Mouse (Mus musculus) layer of hippocampus, postnatal 25 days (tissue): ENCODE data around the gene Best2. TPM values are rescaled to one million over a fixed set of nuclear protein-coding genes. Genes with fewer than 3 reads are reported as not detected.
A peak's percentile ranks its signal among the peaks of the same experiment; 100 is the strongest.

Source experiments
- DNase-seq, 2 experiments: peaks; one replicate each; pipeline ENCODE4 v3.0.0; 2022; ENCODE audit warnings: mixed read lengths in 2 of 2, low spot score in 1 of 2; ENCODE audit errors: extremely low spot score in 1 of 2
- total RNA-seq, 2 experiments: library from RNA; stranded (reverse); gene quantifications; 2 replicates each; pipeline ENCODE4 v1.2.3; 2021

The Best2 gene
- total RNA-seq, result not detected

DNA sequence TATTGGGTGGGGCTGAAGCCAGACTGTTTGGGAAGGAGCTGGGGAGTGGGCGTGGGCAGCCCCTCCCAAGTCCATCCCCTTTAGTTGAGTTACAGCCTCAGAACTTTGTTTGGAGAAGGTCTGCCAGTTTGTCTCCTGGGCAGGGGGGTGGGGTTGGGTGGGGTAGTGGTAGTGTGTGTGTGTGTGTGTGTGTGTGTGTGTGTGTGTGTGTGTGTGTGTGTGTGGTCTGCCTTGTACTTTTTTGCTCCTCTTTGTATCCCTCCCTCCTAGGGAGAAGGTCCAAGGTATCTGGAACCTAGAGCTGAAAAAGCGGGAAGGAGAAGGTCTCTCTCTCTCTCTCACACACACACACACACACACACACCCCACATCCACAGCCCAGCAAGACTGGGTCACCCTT is at the start of gene Best2:
Gene Best2, minus strand, starts transcription at position 101 of the 400 bp plus-strand sequence.
- no peak for DNase-seq

DNA sequence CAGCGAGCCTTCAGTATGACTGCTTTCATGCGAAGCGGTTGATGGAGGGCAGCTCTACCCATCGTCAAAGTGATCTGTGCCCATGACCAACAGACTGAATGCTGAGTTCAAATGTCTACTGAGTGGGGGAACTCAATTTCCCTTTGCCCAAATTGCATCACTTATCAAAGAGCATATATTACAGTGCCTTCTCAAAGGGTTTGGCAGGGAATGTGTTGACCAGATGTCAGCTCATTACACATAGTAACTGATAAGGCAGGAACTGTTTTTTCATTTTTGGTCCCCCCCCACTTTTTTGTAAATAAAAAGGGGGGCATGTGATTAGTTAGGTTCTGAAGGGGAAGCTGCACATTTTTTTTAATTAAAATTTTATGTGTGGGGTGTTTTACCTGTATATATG is 48.3 kb upstream of the Best2 start:
- no peak for DNase-seq

DNA sequence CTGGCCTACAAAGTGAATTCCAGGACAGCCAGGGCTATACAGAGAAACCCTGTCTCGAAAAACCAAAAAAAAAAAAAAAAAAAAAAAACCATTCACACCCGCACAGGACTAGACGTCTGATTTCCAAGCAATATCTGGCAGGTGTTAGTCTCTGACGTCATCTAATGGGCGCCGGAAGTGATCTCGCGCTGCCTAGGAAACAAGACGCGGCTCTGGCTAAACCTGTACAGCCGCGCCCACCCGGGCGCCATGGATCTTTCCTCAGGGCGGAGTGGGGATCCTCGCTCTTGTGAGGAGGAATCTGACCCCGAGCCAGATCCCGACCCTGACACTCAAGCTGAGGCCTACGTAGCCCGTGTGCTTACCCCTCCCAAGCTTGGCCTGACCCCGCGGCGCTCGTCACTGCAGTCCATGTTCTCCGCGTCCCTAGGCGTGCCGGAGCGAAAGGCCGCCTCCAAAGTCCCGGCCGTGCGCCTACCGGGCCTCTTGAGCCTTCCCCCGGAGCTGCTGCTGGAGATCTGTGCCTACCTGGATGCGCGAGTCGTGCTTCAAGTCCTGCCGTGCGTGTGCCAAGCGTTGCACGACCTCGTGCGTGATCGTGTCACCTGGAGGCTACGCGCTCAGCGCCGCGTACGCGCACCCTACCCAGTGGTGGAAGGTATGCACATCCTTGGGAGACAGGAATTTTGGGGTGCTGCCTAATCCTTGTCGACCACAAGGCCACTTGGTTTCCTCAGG is 45.7 kb upstream of the Best2 start, which contains the start of gene Fbxw9:
Gene Fbxw9, plus strand, starts transcription at position 177 of the 738 bp plus-strand sequence.
- DNase-seq, result peak; percentile 86 to 89

DNA sequence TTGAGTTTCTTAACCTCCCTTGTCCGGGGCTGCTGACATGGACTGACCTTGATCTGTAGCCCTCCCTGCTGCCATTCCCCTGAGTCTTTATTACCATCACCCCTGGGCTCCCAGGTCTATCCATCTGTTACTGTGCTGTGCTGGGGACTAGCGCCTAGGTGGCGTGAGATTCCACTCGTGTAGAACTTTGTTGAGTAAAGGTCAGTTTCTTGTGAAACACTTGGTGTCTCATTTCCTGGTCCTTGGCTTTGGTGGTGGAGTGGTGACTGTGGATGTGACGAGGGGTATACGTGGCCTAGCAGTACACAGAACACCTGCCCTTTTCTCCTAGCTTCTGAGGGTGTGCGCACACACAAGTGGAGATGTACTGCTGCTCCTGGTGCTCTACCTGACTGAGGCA is 43.0 kb upstream of the Best2 start:
- no peak for DNase-seq

DNA sequence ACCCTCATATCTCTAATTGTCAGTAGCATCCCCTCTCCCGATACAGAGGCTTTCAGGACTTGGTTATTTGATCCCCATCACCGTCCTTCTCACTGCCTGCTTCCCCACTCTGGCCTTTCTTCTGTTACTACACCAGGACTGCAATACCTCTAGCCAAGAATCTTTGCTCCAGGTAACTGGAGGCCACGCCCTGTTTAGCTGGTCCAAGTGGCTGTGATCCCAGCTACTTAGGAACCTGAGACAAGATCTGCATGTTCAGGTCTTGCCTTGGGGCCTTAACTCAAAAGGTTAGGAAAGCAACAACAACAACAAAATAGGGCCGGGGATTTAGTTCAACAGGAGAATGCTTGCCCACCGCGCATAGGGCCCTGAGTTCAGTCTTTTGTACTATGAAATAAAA is 29.3 kb upstream of the Best2 start:
- DNase-seq, result no peak

DNA sequence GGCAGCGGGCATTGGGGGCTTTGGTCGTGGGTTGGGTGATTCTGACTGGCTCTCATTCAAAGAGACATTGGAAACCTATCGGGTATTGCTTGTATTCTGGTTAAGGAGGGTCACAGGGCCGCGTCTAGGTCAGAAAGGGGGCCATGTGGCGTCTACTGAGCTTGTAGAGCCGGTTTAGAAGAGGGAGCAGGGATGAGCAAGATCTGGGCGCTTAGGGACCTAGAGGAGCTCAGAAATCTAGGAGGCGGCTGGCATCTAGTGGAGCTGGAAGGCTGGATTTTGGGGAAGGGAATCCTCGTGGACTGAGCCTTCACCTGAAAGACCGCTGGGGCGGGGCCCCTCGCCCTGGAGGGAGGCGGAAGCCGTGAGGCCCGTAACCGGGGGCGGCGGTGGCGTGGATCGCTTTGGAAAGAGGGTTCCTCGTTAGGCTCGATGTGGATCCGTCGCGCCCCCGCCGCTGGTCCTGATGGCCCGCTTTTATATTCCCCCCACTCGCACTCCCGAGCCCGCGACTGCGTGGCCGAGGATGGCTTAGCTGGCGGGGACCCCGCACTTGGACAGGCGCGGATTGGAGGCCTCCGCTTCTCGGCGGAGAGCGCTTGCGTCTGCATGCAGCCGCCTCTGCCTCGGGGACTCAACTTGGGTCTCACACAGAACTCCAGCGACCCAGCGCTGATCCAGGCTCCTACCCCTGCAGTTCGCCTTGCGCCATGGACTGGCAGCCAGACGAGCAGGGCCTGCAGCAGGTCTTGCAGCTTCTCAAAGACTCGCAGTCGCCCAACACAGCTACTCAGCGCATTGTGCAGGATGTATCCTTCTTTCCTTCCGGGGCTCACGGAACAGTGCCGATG is 23.6 kb upstream of the Best2 start:
- DNase-seq, result peak; percentile 43 to 46

DNA sequence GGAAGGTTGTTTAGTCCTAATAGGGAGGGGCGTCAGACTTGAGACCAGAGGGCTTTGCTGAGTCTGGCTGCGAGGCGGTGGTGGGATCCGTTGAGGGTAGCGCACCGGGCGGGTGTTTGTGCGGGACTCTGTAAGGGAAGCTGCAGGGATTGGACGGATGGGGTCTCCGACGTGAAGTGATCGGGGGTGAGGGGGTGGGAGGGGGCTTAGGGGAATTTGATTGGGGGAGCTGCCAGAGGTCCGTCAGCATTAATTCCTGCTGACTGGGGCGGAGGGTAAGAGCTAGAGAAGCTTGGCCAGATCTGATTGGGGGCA is 23.0 kb upstream of the Best2 start:
- DNase-seq, result no peak

DNA sequence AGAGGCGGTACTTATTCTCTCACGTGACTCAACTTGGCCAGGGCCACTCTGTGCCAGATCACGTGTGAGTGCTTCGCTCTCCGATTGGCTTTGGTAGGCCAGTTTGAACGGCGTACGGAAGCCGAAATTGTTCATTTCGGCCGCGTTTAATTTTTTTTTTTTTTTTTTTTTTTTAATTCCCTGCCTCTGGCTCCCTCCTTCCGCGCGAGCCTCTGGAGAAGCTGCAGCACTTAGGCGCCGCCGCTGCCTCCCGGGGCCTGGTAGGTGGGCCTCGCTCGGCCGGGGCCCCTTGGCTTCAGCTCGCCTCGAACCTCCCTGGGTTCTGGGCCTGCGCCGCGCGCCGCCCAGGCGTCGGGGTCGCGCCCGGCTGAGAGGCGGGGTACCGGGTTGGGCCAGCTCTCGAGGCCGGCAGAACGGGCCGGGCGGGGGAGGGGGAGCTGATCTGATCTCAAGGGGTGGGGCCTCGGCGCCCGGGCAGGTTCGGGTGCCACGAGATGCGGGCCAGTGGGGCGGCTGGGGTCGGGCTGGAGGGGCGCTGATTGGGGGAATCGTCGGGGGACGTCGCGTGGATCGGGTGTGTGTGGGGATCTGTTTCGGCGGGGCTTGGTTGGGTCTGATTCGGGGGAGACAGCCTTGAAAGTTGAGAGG is 22.5 kb upstream of the Best2 start, which contains the start of gene Tnpo2:
Gene Tnpo2, plus strand, starts transcription at position 198 of the 648 bp plus-strand sequence.
- peak; percentile 73 to 78 for DNase-seq

DNA sequence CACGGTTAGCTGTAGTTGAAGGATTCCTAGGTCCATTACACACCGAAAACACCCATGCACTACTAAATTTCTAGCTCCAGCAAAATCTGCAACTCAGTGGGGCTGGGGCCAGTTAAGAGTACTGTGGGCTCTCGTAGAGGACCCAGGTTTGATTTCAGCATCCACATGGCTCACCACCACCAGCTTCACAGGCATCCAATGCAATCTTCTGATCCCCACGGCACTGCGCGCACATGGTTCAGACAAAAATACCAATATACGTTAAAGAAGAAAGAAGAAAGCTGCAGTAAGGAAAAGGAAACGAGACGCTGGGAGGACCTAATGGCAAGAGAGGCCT is 22.0 kb upstream of the Best2 start:
- peak in 1 of 2 experiments; percentile 53 for DNase-seq

DNA sequence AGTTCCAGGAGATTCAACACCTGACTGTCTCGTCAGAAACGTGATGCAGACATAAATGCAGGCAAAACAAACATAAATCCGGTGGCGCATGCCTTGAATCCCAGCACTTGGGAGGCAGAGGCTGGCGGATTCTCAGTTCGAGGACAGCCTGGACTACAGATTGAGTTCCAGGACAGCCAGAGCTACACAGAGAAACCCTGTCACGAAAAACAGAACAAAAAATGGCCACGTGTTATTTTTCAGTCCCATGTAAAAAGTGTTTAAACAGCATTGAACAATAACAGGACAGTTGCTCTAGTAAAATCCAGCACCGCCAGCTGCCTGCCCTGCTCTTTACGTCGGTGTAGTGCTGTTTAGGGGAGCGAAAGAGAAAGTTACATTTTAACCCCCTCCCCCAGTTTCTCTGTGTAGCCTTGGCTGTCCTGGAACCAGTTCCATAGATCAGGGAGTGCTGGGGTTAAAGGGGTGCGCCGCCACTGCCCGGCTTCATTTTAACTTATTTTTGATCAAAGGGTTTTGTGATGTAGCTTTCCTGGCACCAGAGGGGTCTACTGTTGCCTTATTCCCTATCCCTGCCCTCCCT is 21.5 kb upstream of the Best2 start:
- no peak for DNase-seq

DNA sequence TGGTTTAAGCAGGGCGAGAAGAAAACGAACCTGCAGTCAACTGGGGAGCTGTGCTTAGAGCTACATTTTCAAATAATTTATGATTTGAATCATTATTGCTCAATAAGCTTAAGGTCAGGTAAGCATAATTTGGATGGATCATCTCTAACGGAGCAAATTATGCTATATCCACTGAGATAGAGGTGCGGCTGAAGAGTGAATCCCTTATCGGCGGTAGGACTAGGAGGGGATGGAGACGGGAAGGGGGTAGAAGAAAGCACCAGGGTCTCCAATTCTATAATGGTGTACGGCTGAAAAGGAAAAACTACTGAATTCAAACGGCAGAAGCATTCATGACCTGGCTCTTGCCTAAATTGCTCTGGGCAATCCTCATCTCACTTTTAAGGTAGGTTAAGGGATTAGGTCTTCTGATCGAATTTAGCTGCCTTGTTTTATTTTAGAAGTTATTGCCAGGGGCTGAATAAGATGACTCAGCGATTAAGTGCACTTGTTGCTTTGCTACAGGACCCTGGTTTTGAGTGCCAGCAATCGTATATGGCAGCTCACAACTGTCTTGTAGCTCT is 20.9 kb upstream of the Best2 start:
- DNase-seq, result no peak

DNA sequence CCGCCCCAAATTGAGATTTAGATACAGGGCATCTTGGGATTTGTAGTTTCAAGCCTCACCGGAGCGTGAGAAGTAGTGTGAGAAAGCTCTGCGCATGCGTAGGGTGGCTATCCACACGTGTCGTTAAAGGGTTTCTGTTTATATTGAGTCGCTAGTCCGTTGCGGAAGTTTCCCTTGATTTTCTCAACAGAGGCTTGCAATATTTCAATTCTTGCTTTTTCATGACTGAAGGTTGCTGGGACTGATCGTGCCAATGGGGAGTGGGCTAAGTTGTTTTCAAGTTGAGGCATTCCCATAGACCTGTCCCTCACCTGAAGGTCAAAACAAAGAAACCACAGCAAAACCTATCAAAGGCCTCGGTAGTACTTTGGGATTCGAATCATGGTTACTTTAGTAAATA is 20.4 kb upstream of the Best2 start:
- DNase-seq, result peak in 1 of 2 experiments; percentile 64

DNA sequence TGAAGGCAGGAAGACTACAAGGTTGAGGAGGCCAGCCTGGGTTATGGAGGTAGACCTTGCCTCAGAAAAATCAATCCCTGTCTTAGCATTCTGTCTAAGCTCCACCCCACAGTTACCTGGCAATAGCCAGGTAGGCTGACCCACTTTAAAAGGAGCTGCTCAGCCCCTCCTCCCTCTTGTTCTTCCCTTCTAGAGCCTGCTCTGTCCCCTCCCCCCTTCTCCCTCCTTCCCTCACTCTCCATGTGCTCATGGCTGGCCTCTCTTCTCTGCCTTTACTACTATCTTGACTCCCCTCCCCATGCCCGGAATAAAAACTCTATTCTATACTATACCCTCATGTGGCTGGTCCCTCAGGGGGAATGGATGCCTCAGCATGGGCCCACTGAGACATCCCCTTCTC is 19.5 kb upstream of the Best2 start:
- DNase-seq, result no peak

DNA sequence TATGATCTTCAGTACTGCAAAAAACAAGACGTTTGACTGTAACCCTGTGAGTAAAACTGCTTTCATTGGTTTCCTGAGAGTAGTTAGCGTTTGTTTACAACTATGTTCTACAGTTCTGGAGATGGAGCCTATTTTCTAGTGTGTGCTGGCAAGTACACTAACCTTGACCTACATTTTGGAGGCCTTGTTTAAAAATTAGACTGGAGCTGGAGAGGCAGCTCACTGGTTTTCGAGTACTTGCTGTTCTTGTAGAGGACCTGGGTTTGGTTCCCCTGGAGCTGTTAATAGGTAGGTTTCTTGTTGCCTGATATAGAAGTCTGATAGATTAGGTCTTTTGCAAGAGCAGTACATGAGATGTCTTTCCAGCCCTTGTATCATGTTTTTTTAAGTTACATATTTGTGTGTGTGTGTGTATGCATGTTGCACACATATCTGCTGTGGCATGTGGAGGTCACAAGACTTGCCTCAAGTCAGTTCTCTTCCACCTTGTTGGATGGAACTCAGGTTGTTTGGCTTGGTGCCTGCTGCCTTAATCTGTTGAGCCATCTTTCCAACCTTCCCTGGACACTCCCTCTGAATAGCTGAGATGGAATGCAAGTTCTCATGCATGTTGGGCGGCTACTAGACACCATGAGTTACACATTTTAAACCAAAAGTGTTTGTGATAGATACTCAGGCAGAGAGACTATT is 18.4 kb upstream of the Best2 start:
- no peak for DNase-seq

DNA sequence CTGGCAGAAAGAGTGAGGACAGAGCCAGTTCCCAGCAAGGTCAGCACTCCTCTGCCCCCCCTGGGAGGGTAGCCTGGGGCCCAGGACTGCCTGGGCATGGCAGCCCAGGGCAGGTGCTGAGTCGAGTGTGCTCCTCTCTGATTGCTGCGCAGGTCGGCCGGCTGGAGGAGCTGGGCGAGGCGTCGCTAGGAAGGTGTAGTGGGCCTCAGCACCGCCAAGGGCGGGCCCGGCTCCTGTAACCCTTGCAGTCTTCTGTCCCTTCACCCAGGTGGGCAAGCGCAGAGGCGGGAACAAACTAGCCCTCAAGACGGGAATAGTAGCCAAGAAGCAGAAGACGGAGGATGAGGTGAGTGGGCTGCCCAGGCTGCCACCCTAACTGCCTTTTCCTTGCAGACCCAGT is 14.9 kb upstream of the Best2 start:
- no peak for DNase-seq

DNA sequence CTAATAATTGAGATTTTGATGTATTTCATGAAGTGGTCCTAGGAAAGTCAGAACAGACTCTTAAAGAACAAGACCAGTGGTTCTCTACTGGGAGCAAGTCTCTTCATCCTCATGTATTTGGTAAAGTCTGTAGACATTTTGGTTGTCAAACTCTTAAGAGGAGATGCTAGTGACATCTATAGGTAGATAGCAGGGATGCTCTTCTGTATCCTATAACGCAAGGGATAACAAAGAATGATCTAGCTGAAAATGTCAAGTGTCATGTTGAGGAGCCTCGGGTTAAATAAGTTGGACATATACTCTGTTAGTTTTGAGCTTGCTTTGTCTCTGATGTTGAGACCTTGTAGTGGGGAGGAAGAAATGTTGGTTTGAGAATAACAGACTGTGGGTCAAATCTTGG is 13.6 kb upstream of the Best2 start:
- DNase-seq, result no peak

DNA sequence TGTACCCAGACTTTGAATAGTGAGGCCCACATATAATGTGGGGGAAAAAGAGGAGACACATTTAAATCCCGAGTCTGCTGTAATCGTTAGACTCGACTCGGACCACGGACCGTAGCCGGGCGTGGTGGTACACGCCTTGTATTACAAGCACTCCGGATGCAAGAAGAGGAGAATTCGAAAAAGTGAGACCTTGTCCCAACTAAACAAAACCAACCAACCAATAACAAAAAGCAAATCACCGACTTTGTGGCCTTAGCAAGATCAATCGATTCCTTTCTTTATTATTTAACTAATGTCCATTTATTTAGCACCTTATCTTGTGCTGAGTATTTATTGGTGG is 13.2 kb upstream of the Best2 start:
- DNase-seq, result no peak

DNA sequence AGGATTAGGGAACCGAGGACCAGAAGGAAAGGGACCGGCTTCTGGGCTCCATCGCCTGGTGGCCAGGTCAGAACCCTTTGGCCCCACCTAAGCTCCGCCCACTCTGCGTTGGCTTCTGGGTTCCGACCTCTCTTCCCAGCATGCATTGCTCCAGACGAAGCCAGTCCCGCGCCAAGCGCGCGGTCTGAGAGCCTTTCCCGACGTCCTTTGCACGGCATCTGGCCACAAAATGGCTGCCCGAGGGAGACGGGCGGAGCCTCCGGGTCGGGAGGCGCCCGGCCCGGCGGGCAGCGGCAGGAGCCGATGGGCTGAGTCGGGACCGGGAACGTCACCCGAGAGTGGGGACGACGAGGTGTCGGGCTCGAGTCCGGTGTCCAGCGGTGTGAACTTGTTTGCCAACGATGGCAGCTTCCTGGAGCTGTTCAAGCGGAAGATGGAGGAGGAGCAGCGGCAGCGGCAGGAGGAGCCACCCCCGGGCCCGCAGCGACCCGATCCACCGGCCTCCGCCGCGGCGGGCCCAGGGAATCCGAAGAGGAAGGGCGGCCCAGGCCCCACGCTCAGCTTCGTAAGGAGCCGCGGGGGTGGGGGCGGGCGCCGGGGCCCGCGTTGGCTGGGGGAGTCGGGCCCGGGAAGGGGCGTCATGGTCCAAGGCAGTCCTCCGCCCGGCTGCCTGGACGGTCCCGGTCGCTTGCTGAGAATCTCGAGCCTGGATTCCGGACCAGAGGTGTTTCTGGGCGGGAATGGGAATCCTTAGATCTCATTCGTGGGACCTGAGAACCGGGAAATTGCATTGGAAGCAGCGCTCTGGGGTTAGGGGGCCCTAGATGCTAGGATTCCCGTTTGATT is 12.6 kb upstream of the Best2 start, which contains the start of gene Trir:
Gene Trir, plus strand, starts transcription at position 154 of the 846 bp plus-strand sequence.
- peak; percentile 90 to 95 for DNase-seq
